Mouse (Mus musculus) G1E (cell line): ENCODE results near the gene Myo1d. TPM values are rescaled to one million over a fixed set of nuclear protein-coding genes. Genes with fewer than 3 reads are reported as not detected.

Experiments used
- ATAC-seq: 2 replicates; pipeline ENCODE4 v1.8.0; 2016; ENCODE audit warnings: mild to moderate bottlenecking; ENCODE audit not compliant: insufficient number of reproducible peaks, poor library complexity, low FRiP score, severe bottlenecking; ENCODE audit errors: extremely low read depth
- DNase-seq: peaks from one replicate; pipeline ENCODE4 v3.0.0; 2012; ENCODE audit warnings: low spot score
- H3K27me3 ChIP-seq: 2 replicates; pipeline ENCODE4 v1.6.1; 2012; ENCODE audit warnings: mild to moderate bottlenecking, low read length, inconsistent platforms; ENCODE audit not compliant: insufficient read depth
- H3K36me3 ChIP-seq: replicated peaks from 2 replicates; pipeline ENCODE3; 2012; ENCODE audit warnings: mild to moderate bottlenecking, inconsistent platforms
- H3K4me1 ChIP-seq: 2 replicates; pipeline ENCODE4 v1.6.1; 2012; ENCODE audit warnings: low read depth, low read length, inconsistent platforms, mixed read lengths; ENCODE audit not compliant: insufficient read depth
- H3K4me3 ChIP-seq: 2 replicates; pipeline ENCODE4 v1.5.1; 2012; ENCODE audit warnings: low read depth, mild to moderate bottlenecking, inconsistent platforms, low read length, moderate library complexity, mixed read lengths
- H3K9me3 ChIP-seq: replicated peaks from 2 replicates; pipeline ENCODE4 v1.6.1; 2012; ENCODE audit warnings: inconsistent platforms
- CTCF ChIP-seq: IDR thresholded peaks from 2 replicates; pipeline ENCODE4 v1.5.1; 2012; ENCODE audit warnings: low read depth, low read length, inconsistent platforms, mixed read lengths
- GATA1 ChIP-seq: IDR thresholded peaks from 2 replicates; pipeline ENCODE4 v1.6.1; 2012; ENCODE audit warnings: borderline replicate concordance, low read length, inconsistent platforms, mixed read lengths
- GATA2 ChIP-seq: IDR thresholded peaks from 2 replicates; pipeline ENCODE4 v1.6.1; 2012; ENCODE audit warnings: low read depth, low read length, inconsistent platforms, borderline replicate concordance
- POLR2AphosphoS5 ChIP-seq: IDR thresholded peaks from 2 replicates; pipeline ENCODE4 v1.6.1; 2012; ENCODE audit warnings: low read depth, low read length, inconsistent platforms; ENCODE audit not compliant: insufficient replicate concordance
- TAL1 ChIP-seq: conservative IDR thresholded peaks from 2 replicates; pipeline ENCODE4 v1.6.1; 2012; ENCODE audit warnings: low read depth, low read length, inconsistent platforms, mixed read lengths
- polyA plus RNA-seq: library from polyadenylated mRNA; stranded (reverse); fragments of >175 nt; gene quantifications from 2 replicates; pipeline ENCODE4 v1.2.3, GENCODE M21; 2012
- total RNA-seq, 2 experiments: library from RNA; stranded (forward) in 1 of 2; stranded (reverse) in 1 of 2; fragments of 200-1000 nt in 1 of 2; fragments of >200 nt in 1 of 2; fragmentation: Nextera tagmentation in 1 of 2; gene quantifications; 2 replicates each; pipeline ENCODE4 v1.2.3; 2014 to 2017

Gene Myo1d
- total and polyA plus RNA-seq, 3 experiments = not detected

GRCm38 (mm10) chr11:80453198-80453597, 326.6 kb downstream of the Myo1d start:
- no peaks in the 10 kb centered on the region for H3K27me3 ChIP-seq
- H3K36me3 ChIP-seq = peaks cover 89% of the 10 kb centered on the region
- no peak overlapping the region for H3K4me3 ChIP-seq
- DNase-seq (no peak), ATAC-seq (no peak)
- no peaks in the 10 kb centered on the region for H3K9me3 ChIP-seq
- TF ChIP-seq GATA1 (no peak), TAL1 (no peak), GATA2 (no peak), CTCF (no peak), POLR2AphosphoS5 (no peak)
- peaks cover 28% of the 10 kb centered on the region for H3K4me1 ChIP-seq

GRCm38 (mm10) chr11:80452242-80452641, 327.6 kb downstream of the Myo1d start:
- TF ChIP-seq CTCF (no peak), GATA2 (no peak), GATA1 (no peak), TAL1 (no peak), POLR2AphosphoS5 (no peak)

GRCm38 (mm10) chr11:80449859-80450258, 330.0 kb downstream of the Myo1d start:
- H3K9me3 ChIP-seq = no peaks in the 10 kb centered on the region
- peaks cover 28% of the 10 kb centered on the region for H3K4me1 ChIP-seq
- peaks cover 86% of the 10 kb centered on the region for H3K36me3 ChIP-seq
- no peak overlapping the region for H3K4me3 ChIP-seq
- TF ChIP-seq TAL1 (no peak), POLR2AphosphoS5 (no peak), CTCF (no peak), GATA2 (no peak)
- ATAC-seq (no peak), DNase-seq (no peak)
- H3K27me3 ChIP-seq = no peaks in the 10 kb centered on the region

More at GRCm38 (mm10) chr11:80452242-80452641, 327.6 kb downstream of the Myo1d start:
- Histone ChIP-seq H3K4me3 (no peak overlapping the region), H3K9me3 (no peaks in the 10 kb centered on the region), H3K27me3 (no peaks in the 10 kb centered on the region), H3K36me3 (peaks cover 88% of the 10 kb centered on the region), H3K4me1 (peaks cover 28% of the 10 kb centered on the region)
- DNase-seq = no peak
- ATAC-seq = peak; percentile 54

GRCm38 (mm10) chr11:80446916-80447315, 332.9 kb downstream of the Myo1d start:
- TF ChIP-seq GATA1 = no peak
- no peak for TF ChIP-seq GATA2
- TF ChIP-seq TAL1 = no peak
- no peak for TF ChIP-seq CTCF
- no peak for TF ChIP-seq POLR2AphosphoS5
- H3K4me3 ChIP-seq = no peak overlapping the region
- no peaks in the 10 kb centered on the region for H3K27me3 ChIP-seq
- peaks cover 8% of the 10 kb centered on the region for H3K4me1 ChIP-seq
- ATAC-seq (no peak), DNase-seq (no peak)
- no peaks in the 10 kb centered on the region for H3K9me3 ChIP-seq
- H3K36me3 ChIP-seq = peaks cover 86% of the 10 kb centered on the region

Other genes starting within 250 kb of the Myo1d start
- gene Tmem98, start 30.1 kb upstream of the Myo1d start, total RNA-seq (2014; fragmentation: Nextera tagmentation) = not detected in 2 replicates
- not detected in 2 replicates for gene Tmem98, start 30.1 kb upstream of the Myo1d start, total RNA-seq (2017)
- not detected in 2 replicates for gene Tmem98, start 30.1 kb upstream of the Myo1d start, polyA plus RNA-seq
- not detected in 2 replicates for gene Spaca3, start 78.3 kb upstream of the Myo1d start, total RNA-seq (2014; fragmentation: Nextera tagmentation)
- not detected in 2 replicates for gene Spaca3, start 78.3 kb upstream of the Myo1d start, total RNA-seq (2017)
- gene Spaca3, start 78.3 kb upstream of the Myo1d start, polyA plus RNA-seq = not detected in 2 replicates